Mouse (Mus musculus): ENCODE results near the gene Wfikkn2.

DNA sequence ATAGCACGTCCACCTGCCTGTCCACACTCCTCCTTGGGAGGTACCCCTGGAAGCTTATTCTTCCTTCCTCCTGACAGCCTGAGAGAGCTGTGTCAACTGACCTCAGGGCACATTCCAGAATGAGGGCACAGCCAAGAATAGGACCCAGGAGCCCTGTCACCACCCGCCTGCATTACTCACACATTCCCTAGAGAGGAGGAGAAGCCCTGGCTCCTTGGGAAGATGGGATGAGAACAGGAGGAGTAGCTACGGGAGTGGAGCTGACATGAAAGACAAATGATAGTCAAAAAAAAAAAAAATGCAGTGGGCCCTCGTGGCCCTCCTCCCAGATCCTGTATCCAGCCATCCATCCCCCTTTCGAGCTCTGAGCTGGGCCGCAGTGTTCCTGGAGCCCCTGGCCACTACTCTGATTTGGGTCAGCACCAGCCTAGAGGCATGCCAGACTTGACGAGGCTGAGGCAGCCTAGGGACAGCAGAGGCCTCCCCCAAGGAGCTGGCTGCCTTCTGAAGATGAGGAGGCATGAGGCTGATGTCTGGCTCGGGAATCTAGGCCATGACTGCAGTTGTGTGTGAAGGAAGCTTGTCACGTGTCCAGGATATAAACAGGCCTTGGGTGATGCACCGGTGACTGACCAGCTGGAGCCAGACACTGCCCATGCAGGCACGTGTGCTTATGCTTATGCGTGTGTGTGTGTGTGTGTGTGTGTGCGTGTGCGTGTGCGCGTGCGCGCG lies 13.8 kb downstream of the Wfikkn2 start:
- TF ChIP-seq CTCF (conservative IDR thresholded peaks at IDR 0.05 in 1 of 2, IDR thresholded peaks at IDR 0.05 in 1 of 2; ENCODE audit: low read depth in 2 of 2, low read length in 2 of 2): no peak
- no peak for TF ChIP-seq ZC3H11A (IDR thresholded peaks at IDR 0.05; ENCODE audit: low read depth, low read length)
- no peak for TF ChIP-seq MAFK (IDR thresholded peaks at IDR 0.05; ENCODE audit: insufficient replicate concordance, low read length)
- no peak for TF ChIP-seq MXI1 (IDR thresholded peaks at IDR 0.05; ENCODE audit: low read depth, low read length)
- TF ChIP-seq MYC (IDR thresholded peaks at IDR 0.05; ENCODE audit: low read depth, low read length): no peak
- no peak for TF ChIP-seq POLR2A (IDR thresholded peaks at IDR 0.05; ENCODE audit: low read depth, low read length)

Data from CH12.LX (cell line).